Mouse (Mus musculus) forebrain, postnatal 0 days (tissue): ENCODE measurements around the gene Nudt1. TPM values are rescaled to one million over a fixed set of nuclear protein-coding genes. Genes with fewer than 3 reads are reported as not detected.

ENCODE experiments used
- ATAC-seq: fragments of 200-750 bp; cut with Nextera tagmentation; 2 replicates; pipeline ENCODE4 v1.8.0; 2017; ENCODE audit warnings: mild to moderate bottlenecking, moderate library complexity
- DNase-seq: peaks from one replicate; pipeline ENCODE4 v3.0.0-alpha.2; 2015
- H3K27ac ChIP-seq: fragments of 300-500 bp; sonication (generic); 2 replicates; pipeline ENCODE4 v1.5.1; 2014; ENCODE audit warnings: low read depth, mild to moderate bottlenecking, antibody characterized with exemption, low read length, moderate library complexity, mixed read lengths
- H3K27me3 ChIP-seq: fragments of 300-500 bp; sonication (generic); 2 replicates; pipeline ENCODE4 v1.6.1; 2014; ENCODE audit warnings: mild to moderate bottlenecking, low read length, mixed read lengths; ENCODE audit not compliant: insufficient read depth
- H3K36me3 ChIP-seq: fragments of 300-500 bp; sonication (generic); 2 replicates; pipeline ENCODE4 v1.6.1; 2014; ENCODE audit warnings: mild to moderate bottlenecking, moderate library complexity; ENCODE audit not compliant: insufficient read depth
- H3K4me1 ChIP-seq: fragments of 300-500 bp; sonication (generic); 2 replicates; pipeline ENCODE4 v1.6.1; 2014; ENCODE audit warnings: antibody characterized with exemption; ENCODE audit not compliant: insufficient read depth
- H3K4me2 ChIP-seq: fragments of 300-500 bp; sonication (generic); 2 replicates; pipeline ENCODE4 v1.6.1; 2014; ENCODE audit warnings: low read depth, mild to moderate bottlenecking, moderate library complexity
- H3K4me3 ChIP-seq: fragments of 300-500 bp; sonication (generic); 2 replicates; pipeline ENCODE4 v1.5.1; 2014; ENCODE audit warnings: low read depth, low read length, mixed read lengths
- H3K9ac ChIP-seq: fragments of 300-500 bp; sonication (generic); 2 replicates; pipeline ENCODE4 v1.6.1; 2014; ENCODE audit warnings: mild to moderate bottlenecking
- H3K9me3 ChIP-seq: fragments of 300-500 bp; sonication (generic); 2 replicates; pipeline ENCODE4 v1.6.1; 2016; ENCODE audit warnings: low read length
- CTCF ChIP-seq: sonication (generic); IDR thresholded peaks from 2 replicates; pipeline ENCODE4 v1.5.1; 2016; ENCODE audit warnings: antibody characterized with exemption, control low read depth, low read depth
- WGBS: fragments of 180-500 bp; shearing (Covaris S2); extraction: QIAGEN DNeasy Blood & Tissue Kit; methylation state at CpG from one replicate; pipeline ENCODE4 v1.1.7; 2014; 5-methylcytosine and 5-hydroxymethylcytosine counted together
- polyA plus RNA-seq: library from polyadenylated mRNA; unstranded; fragments of >200 nt; fragmentation: Nextera tagmentation; extraction: Ambion mirVana; gene quantifications from 2 replicates; pipeline ENCODE4 v1.2.1, GENCODE M21; 2015
- total RNA-seq: library from RNA; depleted of rRNA; stranded (reverse); fragments of >200 nt; gene quantifications from 2 replicates; pipeline ENCODE4 v1.2.3, GENCODE M21; 2014

The Nudt1 gene
- total and polyA plus RNA-seq, 2 experiments from 2014 or later: 5.6 to 14.7 TPM

DNA sequence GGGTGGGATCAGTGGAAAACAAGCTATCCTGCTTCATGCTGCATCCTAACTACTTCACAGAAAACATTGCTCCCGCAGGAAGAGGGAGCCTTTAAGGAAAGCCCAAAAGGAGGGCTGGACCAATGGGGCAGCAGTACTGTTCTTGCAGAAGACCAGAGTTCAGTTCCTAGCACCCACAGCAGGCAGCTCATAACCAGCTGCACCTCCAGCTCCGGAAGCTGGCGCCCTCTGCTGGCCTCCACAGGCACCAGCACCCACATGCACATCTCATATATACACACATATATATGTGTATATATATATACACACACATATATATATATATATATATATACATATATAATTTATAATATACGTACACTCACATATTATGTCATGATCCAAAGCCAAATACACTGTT lies 17.3 kb downstream of the Nudt1 start:
- TF ChIP-seq CTCF: no peak
- Histone ChIP-seq H3K27me3 (no peaks in the 10 kb centered on the region), H3K27ac (no peak overlapping the region), H3K9me3 (no peaks in the 10 kb centered on the region), H3K4me2 (no peak overlapping the region), H3K36me3 (no peaks in the 10 kb centered on the region), H3K4me3 (no peak overlapping the region), H3K4me1 (no peaks in the 10 kb centered on the region), H3K9ac (no peak overlapping the region)
- no peak for DNase-seq
- WGBS: 94% methylated on average over 4 of the region's 4 CpGs
- no peak for ATAC-seq

DNA sequence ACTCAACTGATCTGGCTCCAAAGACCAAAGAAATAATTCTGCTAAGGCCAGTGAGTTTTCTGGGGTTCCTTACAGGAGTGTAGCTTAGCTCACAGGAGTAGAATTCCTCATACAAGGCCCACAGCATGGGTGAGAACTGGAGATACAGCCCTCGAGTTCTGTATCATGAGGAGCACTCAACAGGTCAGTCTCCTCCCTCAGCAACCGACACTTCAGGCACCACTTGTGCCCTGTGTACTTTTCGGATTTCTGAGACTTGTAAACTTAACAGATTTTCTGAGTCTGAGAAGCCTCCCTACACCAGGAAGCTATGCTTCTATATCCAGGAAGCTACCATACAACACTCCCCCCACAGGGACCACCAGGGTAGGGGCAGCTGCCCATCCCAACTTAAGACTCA lies 18.4 kb downstream of the Nudt1 start:
- Histone ChIP-seq H3K9me3 (no peaks in the 10 kb centered on the region), H3K27ac (no peak overlapping the region), H3K4me3 (no peak overlapping the region), H3K27me3 (no peaks in the 10 kb centered on the region), H3K36me3 (peaks cover 4% of the 10 kb centered on the region; the same call in 1 of the 2 replicates), H3K9ac (no peak overlapping the region), H3K4me1 (no peaks in the 10 kb centered on the region), H3K4me2 (no peak overlapping the region)
- 93% methylated on average over 3 of the region's 3 CpGs for WGBS
- TF ChIP-seq CTCF: no peak
- ATAC-seq (no peak), DNase-seq (no peak)

GRCm38 (mm10) chr5:140342880-140343279 lies 21.4 kb downstream of the Nudt1 start:
- ATAC-seq (no peak), DNase-seq (no peak)
- H3K9ac ChIP-seq: no peak overlapping the region
- no peaks in the 10 kb centered on the region for H3K27me3 ChIP-seq
- H3K4me1 ChIP-seq: no peaks in the 10 kb centered on the region
- H3K4me2 ChIP-seq: no peak overlapping the region
- H3K4me3 ChIP-seq: no peak overlapping the region
- peaks cover 4% of the 10 kb centered on the region; the same call in 1 of the 2 replicates for H3K36me3 ChIP-seq
- H3K27ac ChIP-seq: no peak overlapping the region
- 86% methylated on average over 4 of the region's 4 CpGs for WGBS
- peak; percentile 41 for TF ChIP-seq CTCF
- H3K9me3 ChIP-seq: no peaks in the 10 kb centered on the region

GRCm38 (mm10) chr5:140345244-140345643 lies 23.8 kb downstream of the Nudt1 start:
- DNase-seq: no peak

DNA sequence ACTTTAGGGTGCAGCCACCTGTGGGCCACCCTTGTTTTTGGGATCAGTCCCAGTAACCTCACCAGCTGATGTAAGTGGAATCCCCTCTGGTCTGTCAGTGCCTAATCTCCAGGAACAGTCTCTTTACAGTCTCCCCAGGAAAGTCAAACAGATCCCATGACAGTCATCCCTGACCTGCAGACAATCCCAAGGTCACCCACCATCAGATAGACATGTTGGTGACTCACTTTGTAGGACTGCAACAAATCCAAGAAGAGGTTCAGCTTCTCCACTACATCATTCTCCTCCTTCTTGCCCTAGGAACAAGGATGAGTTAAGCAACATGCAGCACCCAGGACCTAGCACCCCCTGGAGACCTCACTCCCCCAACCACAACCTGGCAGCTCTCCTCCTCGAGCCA lies 24.6 kb downstream of the Nudt1 start:
- DNase-seq (no peak), ATAC-seq (no peak)
- H3K4me3 ChIP-seq: no peak overlapping the region
- H3K27me3 ChIP-seq: no peaks in the 10 kb centered on the region
- H3K4me1 ChIP-seq: no peaks in the 10 kb centered on the region
- no peak overlapping the region for H3K9ac ChIP-seq
- no peak overlapping the region for H3K4me2 ChIP-seq
- TF ChIP-seq CTCF: no peak
- H3K27ac ChIP-seq: no peak overlapping the region
- no peaks in the 10 kb centered on the region for H3K9me3 ChIP-seq
- H3K36me3 ChIP-seq: peaks cover 4% of the 10 kb centered on the region; the same call in 1 of the 2 replicates
- WGBS: 84% methylated on average over 1 of the region's 1 CpGs

More at GRCm38 (mm10) chr5:140345244-140345643, 23.8 kb downstream of the Nudt1 start:
- no peak for ATAC-seq
- no peaks in the 10 kb centered on the region for H3K27me3 ChIP-seq
- H3K27ac ChIP-seq: no peak overlapping the region
- no peaks in the 10 kb centered on the region for H3K9me3 ChIP-seq
- no peak overlapping the region for H3K9ac ChIP-seq
- TF ChIP-seq CTCF: no peak
- H3K4me2 ChIP-seq: no peak overlapping the region
- peaks cover 4% of the 10 kb centered on the region; the same call in 1 of the 2 replicates for H3K36me3 ChIP-seq
- no peak overlapping the region for H3K4me3 ChIP-seq
- WGBS: 95% methylated on average over 4 of the region's 4 CpGs
- no peaks in the 10 kb centered on the region for H3K4me1 ChIP-seq

DNA sequence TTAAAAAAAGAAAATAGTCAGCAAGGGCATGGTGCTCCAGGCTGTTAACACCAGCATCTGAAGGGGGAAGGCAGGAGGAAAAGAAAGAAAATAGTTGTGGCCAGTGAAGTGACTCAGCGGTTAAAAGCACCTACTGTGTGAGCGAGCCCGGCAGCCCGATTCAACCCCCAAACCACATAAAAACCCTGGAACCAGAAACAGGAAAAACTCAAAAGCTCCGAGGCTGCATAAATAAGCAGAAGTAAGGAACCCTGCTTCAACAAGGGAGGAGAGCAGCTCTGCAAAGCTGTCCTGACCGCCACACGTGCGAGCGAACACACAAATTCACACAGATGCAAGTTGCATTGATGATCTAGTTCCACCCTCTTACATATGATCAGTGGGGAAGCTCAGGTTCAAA lies 28.4 kb downstream of the Nudt1 start:
- H3K27ac ChIP-seq: no peak overlapping the region
- ATAC-seq (no peak), DNase-seq (no peak)
- H3K4me3 ChIP-seq: no peak overlapping the region
- H3K4me1 ChIP-seq: no peaks in the 10 kb centered on the region
- no peak overlapping the region for H3K9ac ChIP-seq
- 98% methylated on average over 9 of the region's 9 CpGs for WGBS
- no peaks in the 10 kb centered on the region for H3K27me3 ChIP-seq
- H3K4me2 ChIP-seq: no peak overlapping the region
- H3K9me3 ChIP-seq: no peaks in the 10 kb centered on the region
- peaks cover 21% of the 10 kb centered on the region for H3K36me3 ChIP-seq
- TF ChIP-seq CTCF: no peak

GRCm38 (mm10) chr5:140350731-140351497 lies 29.5 kb downstream of the Nudt1 start:
- no peak for DNase-seq
- ATAC-seq: no peak
- no peaks in the 10 kb centered on the region for H3K27me3 ChIP-seq

More at GRCm38 (mm10) chr5:140350731-140351497, 29.5 kb downstream of the Nudt1 start:
- no peak overlapping the region for H3K27ac ChIP-seq
- peaks cover 23% of the 10 kb centered on the region for H3K36me3 ChIP-seq
- H3K9me3 ChIP-seq: no peaks in the 10 kb centered on the region
- no peak overlapping the region for H3K9ac ChIP-seq
- no peak overlapping the region for H3K4me2 ChIP-seq
- 96% methylated on average over 8 of the region's 8 CpGs for WGBS
- no peak for TF ChIP-seq CTCF
- H3K4me3 ChIP-seq: no peak overlapping the region
- no peaks in the 10 kb centered on the region for H3K4me1 ChIP-seq
